Mouse (Mus musculus) B cell, adult 62 days (primary cell): ENCODE results near the gene Slc35c1. TPM values are rescaled to one million over a fixed set of nuclear protein-coding genes. Genes with fewer than 3 reads are reported as not detected.

Source experiments
- total RNA-seq: library from RNA; stranded (reverse); gene quantifications from 4 replicates; pipeline ENCODE4 v1.2.4, GENCODE M21; 2023

Gene Slc35c1
- total RNA-seq: 21.4 to 24.1 TPM (median 22.4 TPM) in 4 replicates

GRCm38 (mm10) chr2:92459921-92460707, at the start of gene Slc35c1:
TSS of gene Slc35c1 (minus strand) at chr2:92460538.

DNA sequence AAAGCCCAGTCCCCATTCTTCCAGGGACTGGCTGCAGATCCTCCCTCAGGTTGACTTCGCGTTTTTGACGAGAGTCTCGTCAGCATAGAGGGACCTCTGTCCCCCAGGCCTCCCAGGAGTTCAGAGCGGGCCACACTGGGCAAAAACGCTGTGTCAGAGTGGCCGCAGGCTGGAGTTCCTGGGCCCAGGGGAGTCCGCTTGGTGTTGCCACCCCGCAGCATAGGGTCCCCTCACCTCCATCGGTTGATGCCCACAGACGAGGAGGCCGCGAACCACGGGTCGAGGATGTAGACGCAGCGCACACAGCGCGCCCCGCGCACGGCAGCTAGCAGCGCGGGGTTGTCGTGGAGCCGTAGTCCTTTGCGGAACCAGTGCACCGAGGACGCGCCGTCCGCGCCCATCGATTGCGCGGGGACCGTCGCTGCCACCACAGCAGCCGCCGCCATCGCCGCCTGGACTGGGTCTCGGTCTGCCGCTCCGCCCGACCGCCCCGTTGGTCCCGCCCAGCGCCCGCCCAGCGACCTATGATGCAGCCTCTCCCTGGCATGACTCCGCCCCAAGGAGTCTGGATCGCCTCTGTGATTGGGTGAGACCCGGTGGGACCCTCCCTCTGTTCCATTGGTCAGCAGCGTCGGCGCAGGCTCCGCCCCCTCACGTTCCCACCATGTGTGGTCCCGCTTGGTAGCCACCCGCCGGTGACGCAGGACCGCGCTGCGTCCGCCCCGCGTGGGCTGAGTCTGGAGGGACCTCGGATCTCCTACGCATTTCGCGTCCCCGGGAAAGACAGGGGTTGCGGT, 26.6 kb downstream of the Slc35c1 start, which contains the start of gene Cry2:
Gene Cry2, minus strand, starts transcription at position 466 of the 797 bp plus-strand sequence.

Other genes starting within 250 kb of the Slc35c1 start
- 27.9 to 35.2 TPM (median 29.9 TPM) in 4 replicates for gene Pex16, start 85.9 kb downstream of the Slc35c1 start, total RNA-seq
- 0.30 to 0.83 TPM (median 0.31 TPM) in 3 of 4 replicates, not detected in the other for gene Large2, start 85.7 kb downstream of the Slc35c1 start, total RNA-seq
- 6.5 to 9.1 TPM (median 8.0 TPM) in 4 replicates for gene 1700029I15Rik, start 78.0 kb downstream of the Slc35c1 start, total RNA-seq
- gene Mapk8ip1, start 59.3 kb downstream of the Slc35c1 start, total RNA-seq: 0.31 to 1.3 TPM (median 0.56 TPM) in 4 replicates
- 51.7 to 64.5 TPM (median 56.2 TPM) in 4 replicates for gene Cry2, start 26.5 kb downstream of the Slc35c1 start, total RNA-seq
- gene Chst1, start 139.2 kb upstream of the Slc35c1 start, total RNA-seq: 0.57 to 1.1 TPM (median 0.83 TPM) in 4 replicates